Mouse (Mus musculus) frontal cortex, postnatal 14 days (tissue): ENCODE measurements at regions not wholly inside any gene's neighbourhood (a gene's known extent, or its start where the extent isn't known, plus 50 kb on each side); places are given as distances from the start of the nearest gene placed in this dataset.
"Not testable (repeated sequence)": the region's sequence is repeated elsewhere in the genome, so short reads cannot be mapped to it uniquely, and the experiment has no call there.

Source experiments
- DNase-seq, 2 experiments: peaks; one replicate each; pipeline ENCODE4 v3.0.0; 2022; ENCODE audit warnings: low spot score in 2 of 2

DNA sequence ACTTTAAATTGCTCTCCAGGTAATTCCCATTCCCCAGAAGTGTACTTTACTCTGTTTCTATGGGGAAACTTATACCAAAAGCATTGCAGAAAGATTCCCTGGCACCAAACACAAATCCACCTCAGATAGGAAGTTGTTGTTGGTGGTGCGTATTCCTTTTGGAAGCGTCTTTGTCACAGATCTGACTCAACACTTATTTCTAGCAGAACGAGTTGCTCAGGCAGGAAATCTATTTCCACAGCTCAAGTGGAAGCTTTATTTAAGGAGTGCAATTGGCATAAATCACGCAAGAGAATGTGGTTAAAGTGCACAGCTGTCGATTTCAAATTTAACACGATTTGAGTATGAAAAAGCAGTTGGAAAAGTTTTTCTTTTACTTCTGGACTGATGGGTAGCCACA is 436.9 kb upstream of the Ghitm start:
- DNase-seq: no peak

DNA sequence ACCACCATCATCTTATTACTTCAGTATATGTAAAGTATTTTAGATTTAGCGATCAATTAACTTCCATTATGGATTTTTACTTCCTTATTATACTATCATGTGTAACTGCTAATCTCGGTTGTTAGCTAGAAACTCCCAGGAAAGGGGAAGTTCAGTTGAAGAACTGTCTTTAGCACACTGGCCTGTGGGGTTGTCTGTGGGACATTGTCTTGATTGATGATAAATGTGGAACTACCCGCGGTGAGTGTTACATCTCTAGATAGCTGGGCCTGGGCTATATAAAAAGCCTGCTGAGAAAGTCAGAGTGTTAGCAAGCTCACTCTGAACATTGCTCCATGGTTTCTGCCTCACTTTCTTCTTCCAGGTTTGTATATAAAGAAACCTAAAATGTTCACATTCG is 423.2 kb upstream of the Ghitm start:
- DNase-seq: no peak

DNA sequence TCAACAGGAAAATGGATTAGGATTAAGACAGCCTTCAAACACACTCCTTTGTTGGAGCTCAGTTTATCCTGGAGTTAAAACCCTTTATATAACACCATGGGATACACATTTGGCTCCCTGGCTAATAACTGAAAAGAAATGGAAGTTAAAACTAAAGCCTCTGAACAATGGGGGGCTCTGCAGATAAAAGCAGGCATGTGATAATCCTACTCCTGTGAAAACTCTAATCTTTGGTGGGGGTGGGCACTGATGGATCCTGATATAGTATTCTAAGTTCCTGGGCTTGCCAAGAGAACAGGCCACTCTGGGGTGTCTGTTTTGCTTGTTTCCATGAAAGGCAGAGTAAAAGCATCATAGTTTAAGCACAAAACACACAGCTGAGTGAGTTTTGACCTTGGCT is 388.5 kb upstream of the Ghitm start:
- no peak for DNase-seq

DNA sequence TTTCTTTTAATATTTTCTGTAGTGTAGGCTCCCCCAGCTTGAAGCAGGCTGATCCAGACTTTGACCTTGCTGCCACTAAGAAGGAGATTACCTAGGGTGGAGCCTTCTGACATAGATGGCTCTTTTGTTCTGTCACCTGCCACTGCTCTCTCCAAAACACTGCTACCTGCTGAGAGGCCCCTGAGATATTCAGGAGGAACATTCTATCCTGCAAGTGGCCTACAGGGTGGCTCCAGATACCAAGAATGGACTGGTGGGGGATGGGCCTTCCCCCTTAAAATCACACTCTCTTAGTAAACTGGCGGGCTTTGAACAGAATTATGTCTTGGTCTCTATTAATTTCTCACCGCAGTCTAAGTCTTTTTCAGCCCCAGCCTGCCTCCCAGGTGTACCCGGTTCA is 385.6 kb upstream of the Ghitm start:
- DNase-seq: not testable (repeated sequence)

DNA sequence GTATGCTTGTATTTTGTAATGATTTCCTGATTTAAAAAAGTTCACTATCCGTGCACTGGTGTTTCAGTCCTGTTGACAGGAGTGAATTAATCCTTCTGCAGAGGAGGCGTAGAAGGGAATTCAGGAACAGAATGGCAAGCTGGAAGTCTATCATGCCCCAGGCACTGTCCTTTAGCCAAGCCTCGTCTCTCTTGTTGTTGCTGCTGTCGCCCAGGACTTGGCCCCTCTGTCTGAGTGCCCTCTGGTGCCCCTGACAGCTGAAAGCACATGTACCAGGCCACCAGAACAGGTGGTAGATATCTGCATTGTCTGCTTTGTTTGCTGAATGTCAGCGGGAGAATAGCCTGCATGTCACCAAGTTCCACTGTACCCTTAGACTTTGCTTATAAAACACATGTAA is 370.2 kb upstream of the Ghitm start:
- DNase-seq: no peak

DNA sequence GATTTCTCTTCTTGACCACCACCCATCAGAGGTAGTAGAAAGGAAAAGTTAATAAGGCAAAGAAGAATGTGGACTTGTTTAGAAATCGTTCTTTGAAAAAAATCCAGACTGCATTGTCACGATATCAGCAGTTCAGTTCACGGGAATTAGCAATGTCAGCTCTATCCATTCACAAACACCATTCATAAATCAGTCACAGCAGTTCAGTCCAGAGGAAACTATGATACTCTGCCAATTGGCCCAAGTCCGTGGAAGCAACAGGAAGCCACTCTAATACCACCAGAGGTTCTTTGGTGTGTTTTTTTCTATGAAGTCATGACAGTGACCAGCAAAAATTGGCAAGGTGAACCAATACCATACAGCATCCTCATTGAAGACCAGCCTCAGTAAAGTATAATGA is 355.6 kb upstream of the Ghitm start:
- DNase-seq: no peak

DNA sequence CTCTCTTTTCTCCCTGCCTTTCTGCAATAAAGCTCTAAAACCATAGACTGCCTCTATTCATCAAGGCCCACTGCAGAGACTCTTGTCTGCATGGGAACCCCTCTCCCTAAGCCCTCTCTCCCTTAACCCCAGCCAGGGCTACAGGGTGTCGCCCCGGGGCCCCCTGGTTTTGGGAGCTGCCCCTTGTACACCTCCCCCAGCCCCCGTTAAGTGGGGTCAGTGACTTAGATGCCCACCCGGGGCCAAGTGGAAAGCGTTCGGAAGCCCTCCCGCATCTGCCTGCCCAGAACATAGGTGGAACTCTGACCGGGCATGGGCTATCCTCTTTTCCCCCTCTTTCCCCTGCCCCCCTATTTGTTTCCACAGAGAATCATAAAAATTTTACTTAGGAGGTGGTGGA is 350.2 kb upstream of the Ghitm start:
- DNase-seq: no peak

DNA sequence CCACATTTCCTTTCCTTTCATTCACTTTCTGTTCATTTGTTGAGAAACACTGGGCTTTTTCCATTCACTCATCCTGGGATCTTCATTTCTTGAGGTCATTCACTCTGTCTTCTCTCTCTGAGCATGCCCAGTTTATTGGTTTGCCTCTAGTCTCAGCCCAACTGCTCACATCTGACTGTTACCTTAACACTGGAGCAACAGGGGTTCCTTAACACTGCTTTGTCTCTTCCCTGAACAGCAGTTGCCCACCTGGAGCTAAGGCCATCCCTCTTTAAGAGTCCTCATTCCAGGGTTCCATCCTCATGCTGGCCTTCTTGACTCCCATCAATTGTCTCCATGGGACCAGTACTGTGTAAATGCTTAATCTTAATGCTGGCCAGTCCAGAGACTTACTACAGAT is 342.5 kb upstream of the Ghitm start:
- no peak for DNase-seq

DNA sequence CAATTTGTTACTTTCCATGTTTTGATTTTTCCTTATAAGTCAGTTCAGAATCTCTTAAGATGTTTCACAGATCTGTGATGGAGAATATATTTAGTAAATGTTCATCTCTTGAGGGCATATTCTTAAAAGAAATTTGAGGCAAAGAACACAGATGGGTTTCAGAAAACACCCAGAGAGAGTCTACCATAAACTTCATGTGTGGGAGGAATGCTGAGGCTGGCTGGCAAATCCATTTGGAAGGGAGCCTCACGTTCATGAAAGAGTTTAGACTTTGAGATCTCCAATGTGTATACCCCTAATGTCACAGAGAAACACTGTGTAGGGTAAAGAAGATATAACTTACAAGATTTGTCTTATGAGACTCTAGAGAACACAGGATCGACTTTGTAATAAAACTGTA is 333.6 kb upstream of the Ghitm start:
- no peak for DNase-seq

DNA sequence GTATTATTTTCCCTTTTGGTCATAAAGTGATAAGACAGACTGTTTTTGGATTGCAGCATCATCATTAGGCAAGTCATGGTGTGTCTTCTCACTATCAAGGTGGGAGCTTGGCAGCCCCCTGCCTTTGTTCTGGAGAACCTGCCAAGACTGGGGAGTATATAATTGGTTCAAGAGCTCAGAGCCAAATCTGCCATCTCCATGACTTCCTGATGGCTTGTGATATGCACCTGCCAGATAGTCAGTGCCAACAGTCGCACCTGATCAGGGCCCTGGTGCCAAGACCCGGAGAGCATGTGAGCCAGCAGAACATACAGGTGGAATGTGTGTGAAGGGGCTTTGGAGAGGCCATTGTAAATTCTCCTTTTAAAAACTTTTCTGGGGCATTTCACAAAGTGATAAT is 305.8 kb upstream of the Ghitm start:
- DNase-seq: no peak

DNA sequence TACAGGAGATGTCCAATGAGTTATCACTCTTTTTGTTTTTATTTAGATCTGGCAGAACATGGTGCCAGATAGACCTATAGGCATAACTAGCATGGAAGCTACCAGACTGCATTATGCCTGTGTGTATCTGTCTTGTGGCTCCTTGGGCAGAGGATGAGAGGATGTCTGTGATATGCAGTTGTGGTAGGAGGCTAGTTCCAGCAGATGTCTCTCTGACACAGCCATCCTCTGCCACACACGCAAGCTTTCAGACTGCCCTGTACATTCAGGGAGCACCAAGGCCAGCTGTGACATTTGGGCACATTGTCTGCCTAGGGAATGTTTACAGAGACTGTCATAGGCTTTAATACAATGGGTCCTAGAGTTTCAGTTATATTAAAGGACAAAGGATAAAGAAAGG is 295.6 kb upstream of the Ghitm start:
- DNase-seq: no peak

DNA sequence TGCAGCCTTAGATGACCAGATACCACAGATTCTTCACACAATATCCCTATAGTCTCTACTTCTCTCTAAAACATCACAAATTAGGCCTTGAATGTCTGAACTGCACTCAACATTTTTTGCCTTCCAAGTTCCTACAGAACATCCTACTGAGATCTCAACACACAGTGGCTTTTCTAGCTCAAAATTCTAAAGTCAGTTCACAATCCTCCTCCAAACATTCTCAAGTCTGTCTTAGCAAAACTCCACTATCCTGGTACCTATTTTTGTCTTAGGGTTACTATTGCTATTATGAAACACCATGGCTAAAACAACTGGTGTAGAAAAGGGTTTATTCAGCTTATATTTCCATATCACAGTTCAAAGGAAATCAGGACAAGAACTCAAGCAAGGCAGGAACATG is 290.4 kb upstream of the Ghitm start:
- DNase-seq: no peak

DNA sequence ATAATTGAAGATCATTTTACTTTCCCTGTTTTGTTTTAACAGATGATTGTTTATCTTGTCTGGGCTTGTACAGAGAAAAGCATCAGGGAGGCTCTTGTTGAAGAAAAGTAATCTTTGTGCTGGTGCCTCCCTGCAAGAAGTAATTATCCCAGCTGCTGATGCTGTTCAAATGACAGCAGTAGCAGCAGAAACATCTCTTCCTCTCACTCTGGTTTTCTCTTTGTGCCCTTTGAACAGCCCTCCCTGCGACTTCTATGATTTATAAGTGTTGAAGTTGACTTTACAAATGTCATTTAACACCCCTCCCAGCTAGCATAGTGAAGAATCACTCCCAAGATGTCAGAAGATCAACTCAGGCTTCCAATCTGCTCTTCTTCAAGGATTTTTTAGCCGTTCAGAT is 286.5 kb upstream of the Ghitm start:
- no peak for DNase-seq

DNA sequence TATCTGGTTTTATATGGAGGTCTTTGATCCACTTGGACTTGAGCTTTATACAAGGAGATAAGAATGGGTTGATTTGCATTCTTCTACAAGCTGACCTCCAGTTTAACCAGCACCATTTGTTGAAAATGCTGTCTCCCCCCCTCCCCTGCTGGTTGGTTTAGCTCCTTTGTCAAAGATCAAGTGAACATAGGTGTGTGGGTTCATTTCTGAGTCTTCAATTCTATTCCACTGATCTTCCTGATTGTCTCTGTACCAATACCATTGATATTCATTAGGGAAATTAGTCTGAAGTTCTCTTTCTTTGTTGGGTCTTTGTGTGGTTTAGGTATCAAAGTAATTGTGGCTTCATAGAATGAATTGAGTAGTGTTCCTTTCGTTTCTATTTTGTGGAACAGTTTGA is 277.5 kb upstream of the Ghitm start:
- DNase-seq: not testable (repeated sequence)

DNA sequence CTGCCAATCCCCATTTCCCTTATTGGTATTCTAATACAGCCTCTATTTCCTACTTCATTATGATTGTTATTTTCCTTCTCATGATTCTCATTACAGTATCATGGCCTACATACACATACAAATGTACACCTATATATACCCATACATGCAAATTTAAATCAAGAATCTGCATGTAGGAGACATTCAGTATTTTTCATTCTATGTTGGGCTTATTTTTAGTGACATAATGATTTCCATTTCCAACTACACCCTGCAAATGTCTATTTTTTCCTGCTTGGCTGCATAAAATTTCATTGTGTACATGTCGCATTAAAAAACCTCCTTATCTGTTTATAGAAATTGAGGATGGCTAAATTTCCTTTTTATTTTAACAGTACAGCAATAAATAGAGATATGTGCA is 236.9 kb upstream of the Ghitm start:
- no peak for DNase-seq

DNA sequence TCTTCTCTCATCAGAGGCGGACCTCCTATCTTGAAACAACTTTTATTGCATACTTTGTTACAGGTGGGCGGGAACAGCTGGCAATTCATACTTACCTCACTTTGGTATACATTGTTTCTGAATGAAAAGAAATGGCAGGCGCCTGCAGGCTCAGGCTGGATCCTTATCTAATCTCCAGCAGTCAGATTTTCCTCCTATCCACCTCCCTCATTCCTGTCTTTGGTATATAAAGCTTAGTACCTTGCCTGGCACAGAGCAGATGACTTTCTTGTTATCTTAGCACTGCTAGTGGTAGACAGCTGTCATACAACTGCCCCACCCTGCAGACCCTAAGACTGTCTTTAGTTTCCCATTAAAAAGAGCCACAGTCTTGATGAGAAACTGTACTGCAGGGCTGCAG is 226.8 kb upstream of the Ghitm start:
- no peak for DNase-seq

DNA sequence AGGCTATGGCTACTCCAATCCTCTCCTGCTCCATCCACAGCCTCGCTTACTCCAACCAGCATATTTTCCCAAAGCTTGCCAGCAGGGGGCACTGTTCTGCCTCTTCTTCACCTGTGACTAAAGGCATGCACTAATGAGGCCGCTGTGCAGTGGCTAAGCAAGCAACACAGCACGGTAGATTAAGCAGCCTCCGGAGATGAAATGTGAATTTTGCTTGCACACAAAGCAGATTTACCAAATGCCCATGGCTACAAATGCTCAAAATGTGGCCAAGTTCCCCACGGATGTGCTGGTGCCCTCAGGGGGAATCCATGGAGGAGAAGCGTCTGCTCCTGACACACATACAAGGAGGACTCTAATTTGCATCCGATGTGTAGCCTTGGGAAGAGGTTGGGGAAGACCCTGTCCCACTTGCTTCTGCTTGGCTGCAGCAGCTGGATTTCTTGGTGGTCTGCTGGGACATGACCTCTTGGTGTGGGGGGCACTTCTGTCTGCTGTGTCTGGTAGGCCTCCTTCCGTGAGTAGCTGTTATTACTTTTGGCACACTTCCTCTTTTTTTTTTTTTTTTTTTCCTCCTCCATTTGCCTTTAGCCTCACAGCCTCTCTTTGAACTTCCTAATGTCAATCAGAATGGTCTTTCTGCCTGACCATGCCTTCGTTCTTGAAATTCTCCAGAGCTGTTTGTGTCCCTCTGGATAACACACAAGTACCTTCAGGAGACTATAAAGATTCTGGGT is 221.1 kb upstream of the Ghitm start:
- peak; percentile 62 to 78 for DNase-seq

DNA sequence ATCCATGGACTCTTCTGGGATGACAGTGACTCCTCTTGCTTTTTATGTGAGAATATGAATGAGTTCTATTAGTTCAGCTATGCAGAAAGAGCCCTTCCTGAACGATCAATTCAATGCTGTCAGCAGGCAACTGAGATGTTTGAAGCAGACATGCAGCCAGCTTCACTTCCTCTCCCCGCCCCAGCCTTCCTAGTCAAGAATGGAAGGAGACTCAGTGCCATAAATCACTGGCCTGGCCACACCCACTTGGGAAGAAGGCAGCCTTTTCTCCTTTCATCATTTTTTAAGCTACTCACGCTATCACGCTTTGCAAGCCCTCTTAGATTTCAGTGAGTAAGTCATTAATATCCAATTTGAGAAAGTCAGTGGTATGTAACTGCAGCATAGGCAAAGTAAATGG is 188.3 kb upstream of the Ghitm start:
- DNase-seq: no peak

DNA sequence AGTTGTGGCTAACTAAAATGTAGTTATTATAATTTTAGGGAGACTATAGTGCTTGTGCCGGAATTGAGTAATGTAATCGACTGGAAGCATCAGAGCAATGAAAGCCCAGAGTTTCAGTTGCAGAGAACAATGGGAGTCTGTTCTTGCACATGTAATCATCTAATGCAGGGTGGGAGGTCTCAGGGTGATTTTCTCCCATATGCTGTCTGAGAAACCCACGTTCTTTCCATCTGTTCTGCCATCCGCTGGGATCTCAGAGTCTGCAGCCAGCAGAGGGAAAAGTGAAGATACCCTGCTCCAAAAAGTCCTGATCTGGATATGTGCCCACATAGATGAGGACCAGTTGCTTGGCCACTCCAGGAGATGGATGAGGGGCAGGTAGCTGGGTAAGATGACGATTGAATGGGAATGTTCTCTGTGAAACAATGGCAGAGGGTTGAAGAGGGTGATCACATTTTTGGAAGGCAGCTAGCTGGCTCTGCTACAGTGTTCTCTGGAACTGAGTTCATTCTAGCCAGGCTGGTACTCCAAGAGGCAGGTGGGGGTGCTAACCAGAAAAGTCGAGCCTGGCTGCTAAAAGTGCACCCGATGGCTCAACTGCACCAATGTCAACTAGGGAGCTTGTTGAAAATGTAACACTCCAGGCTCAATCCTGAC is 180.3 kb upstream of the Ghitm start:
- no peak for DNase-seq

DNA sequence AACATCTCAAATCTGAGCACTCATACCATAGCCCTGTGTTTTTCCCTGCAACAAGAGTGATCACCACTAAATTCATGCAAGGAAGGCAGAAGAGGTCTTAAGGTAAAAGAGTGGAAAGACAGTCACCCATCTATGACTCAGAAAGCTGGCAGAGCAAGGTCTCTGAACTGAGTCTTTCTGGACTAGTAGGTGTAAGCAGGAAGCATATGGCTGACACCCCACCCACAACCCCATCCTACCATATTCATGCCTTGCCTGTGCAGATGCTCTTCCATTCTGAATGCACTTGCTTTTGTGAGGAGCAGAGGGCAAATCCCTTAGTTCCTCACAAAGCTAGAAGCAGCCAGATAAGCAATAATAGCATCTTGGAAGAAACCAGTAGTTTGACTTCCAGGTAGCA is 178.8 kb upstream of the Ghitm start:
- DNase-seq: no peak

DNA sequence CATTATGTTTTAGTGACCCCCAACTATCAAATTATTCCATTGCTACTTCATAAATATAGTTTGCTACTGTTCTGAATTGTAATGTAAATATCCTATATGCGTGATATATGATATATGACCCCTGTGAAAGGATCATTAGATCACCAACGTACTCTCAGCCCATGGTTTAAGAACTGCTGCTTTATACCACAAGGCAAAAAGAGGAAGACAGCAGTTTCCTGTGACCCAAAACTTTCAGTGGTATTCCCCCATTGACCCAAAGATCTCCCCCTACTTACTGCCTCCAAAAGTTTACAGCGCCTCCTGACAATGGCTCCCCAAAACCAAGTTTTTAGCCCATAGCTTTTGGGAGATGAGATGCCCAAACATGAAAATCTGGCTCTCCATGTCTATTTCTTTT is 177.8 kb upstream of the Ghitm start:
- no peak for DNase-seq

DNA sequence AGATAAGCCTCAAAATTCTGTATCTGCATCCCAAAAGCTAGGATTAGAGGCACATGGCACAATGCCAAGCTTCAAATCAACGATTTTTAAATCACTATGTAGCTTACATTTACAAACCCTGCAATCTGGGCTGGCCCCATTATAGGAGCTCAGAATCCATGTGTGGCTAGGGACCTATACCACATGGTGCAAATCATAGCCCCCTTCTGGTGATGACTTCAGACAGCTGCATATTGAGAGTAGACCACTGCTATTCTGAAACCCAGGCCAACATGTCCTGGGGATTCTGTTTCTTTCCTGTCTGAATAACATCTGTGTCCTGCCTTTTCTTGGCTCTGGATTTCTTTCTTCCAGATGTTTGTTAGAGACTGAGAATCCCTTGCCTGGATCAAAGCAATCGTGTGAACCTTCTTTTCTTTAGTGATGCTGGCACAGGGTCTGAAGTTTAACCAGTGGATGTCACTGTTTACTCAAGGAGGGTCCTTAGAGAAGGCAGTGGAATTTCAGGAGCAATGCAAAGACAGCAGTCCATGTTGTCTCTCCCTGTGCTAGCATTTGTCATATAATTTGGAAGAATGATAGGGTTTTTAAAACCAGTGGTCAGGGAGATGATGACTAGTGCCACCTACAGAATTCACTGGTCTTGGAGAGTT is 171.7 kb upstream of the Ghitm start:
- DNase-seq: no peak

DNA sequence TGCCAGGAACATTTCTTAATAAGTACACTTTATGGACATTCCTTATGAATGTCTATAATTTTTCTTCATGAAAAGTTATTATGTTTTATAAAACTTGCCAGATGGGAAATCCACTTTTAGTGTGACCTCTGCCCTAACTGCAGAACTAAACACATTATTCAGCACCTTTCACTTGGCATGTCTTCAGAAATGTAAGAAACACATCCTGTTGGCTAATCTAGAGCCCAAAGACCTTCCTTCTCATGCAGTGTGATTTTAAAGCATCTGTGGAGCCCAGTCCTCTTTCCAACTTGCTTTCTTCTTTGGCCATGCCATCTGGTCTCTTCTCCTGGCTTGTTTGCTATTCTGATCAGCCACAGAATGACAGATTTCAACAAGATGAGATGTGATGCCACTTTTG is 163.6 kb upstream of the Ghitm start:
- no peak for DNase-seq
